Mouse (Mus musculus): ENCODE results near the gene Slc25a21.

Slc25a21 gene

GRCm38 (mm10) chr12:56691001-56691400, 506.3 kb downstream of the Slc25a21 start:
- DNase-seq (ENCODE audit: low spot score) = no peak

- no peak for DNase-seq (ENCODE audit: low spot score)
These were observed 506.9 kb downstream of the Slc25a21 start for GRCm38 (mm10) chr12:56690366-56690765.

GRCm38 (mm10) chr12:56689736-56690135, 507.5 kb downstream of the Slc25a21 start:
- DNase-seq (ENCODE audit: low spot score) = peak; percentile 77

DNA sequence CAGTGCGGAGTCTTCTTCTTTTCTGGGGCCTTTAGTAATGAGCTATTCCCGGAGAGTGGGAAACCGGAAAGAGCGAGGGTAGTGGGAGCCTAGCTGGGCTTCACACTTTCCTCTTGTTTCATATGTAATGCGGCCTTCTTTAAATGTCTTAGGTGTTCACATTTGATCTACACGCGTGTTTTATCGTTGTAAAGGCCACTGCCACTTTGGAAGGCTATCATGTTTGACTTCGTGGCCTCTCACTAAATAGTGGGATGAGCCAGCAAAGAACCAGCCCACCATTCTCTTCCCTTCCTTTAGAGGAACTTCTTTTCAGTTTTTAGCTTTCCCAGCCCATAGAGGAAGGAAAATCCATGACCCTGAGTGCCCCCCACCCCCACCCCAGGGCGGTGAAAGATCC, 507.9 kb downstream of the Slc25a21 start:
- no peak for DNase-seq (ENCODE audit: low spot score)

GRCm38 (mm10) chr12:56688920-56689319, 508.4 kb downstream of the Slc25a21 start:
- DNase-seq (ENCODE audit: low spot score) = no peak

- DNase-seq (ENCODE audit: low spot score) = no peak
These were observed 508.8 kb downstream of the Slc25a21 start for GRCm38 (mm10) chr12:56688482-56688840.

DNA sequence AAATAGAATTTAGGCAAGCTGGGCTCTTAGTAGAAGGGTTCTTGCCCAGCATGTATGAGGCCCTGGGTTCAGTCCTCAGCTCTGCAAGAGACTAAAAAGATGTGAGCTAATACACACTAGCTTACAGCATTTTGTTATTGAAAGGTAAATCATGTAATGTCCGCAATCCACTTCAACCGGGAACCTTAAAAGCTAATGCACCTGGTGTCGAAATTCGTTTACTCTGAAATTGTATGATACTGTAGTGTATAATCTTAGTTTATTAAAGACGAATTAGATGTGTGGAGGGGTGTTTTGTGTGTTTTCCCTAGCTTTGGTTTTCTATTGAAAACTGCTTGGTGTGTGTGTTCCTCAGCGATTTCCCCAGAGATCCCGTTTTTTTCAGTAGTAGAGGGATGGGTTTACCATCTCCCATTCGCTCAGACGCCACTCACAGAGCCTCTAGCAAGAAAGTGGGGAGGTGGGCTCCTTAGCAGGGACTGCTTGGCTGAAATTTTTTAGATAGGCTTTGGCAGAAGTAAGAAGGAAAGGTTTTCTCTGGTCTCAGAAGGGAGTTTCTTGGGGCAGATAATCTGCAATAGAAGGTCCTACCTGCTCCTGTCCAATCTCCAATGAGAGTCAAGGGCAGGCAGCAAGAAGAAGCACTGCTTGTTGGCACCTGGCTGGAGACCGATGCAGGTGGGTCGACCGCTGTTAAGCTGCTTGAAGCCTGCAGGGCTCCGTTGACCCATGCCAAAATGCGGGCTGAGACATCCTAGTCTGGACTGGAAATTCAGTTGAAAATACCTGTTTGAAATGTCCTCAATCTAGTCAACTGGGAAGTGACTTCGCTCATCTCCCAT, 509.4 kb downstream of the Slc25a21 start:
- no peak for DNase-seq (ENCODE audit: low spot score)

GRCm38 (mm10) chr12:56681096-56681811, 516.0 kb downstream of the Slc25a21 start:
- peak; percentile 67 for DNase-seq (ENCODE audit: low spot score)

GRCm38 (mm10) chr12:56677620-56678019, 519.7 kb downstream of the Slc25a21 start:
- DNase-seq (ENCODE audit: low spot score) = no peak

DNA sequence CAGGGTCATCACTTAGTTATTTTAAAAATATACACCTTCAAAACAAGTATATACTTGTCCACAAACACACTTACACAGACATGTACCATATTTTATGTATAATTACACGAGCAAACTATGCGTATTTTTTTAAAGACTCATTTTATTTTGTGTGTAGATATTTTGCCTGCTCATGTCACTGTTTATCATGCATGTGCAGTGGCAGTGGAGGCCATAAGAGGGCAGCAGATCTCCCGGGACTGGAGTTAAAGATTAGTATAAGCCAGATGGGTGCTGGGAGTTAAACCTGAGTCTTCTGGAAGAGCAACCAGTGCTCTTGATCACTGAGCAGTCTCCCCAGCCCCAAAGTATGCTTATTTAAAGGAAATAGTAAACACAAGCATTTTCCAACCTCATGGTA, 522.5 kb downstream of the Slc25a21 start:
- no peak for DNase-seq (ENCODE audit: low spot score)

DNA sequence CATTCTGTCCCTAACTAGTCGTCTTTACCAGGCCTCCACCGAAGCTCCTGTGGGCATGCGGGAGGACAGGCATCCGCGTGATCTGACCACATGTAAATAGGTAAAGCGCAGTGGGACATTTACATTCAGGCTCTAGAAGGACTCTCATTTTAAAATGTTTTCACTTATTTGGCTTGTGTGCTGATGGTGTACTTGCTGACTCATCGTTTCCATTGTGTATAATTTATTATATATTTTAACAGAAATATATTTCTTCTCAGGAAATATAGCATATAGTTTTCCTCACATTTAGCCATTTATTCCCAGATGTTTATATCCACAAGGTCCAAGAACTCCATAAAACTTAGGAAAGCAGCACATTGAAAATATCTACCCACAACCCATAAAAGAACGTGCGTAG, 526.5 kb downstream of the Slc25a21 start:
- no peak for DNase-seq (ENCODE audit: low spot score)

- no peak for DNase-seq (ENCODE audit: low spot score)
These were observed 527.7 kb downstream of the Slc25a21 start for GRCm38 (mm10) chr12:56669451-56670122.
